Mouse (Mus musculus) heart, embryonic 16.5 days (tissue): ENCODE data around the gene Cux2. TPM values are rescaled to one million over a fixed set of nuclear protein-coding genes. Genes with fewer than 3 reads are reported as not detected.

Experiments
- ATAC-seq: fragments of 200-750 bp; cut with Nextera tagmentation; replicated peaks from 2 replicates; pipeline ENCODE4 v1.8.0; 2017; ENCODE audit warnings: moderate number of reproducible peaks; ENCODE audit not compliant: insufficient read depth, low FRiP score; ENCODE audit errors: extremely low read depth
- H3K27ac ChIP-seq: fragments of 300-500 bp; sonication (generic); 2 replicates; pipeline ENCODE4 v1.5.1; 2014; ENCODE audit warnings: mild to moderate bottlenecking, low read length, control low read depth, moderate library complexity
- H3K27me3 ChIP-seq: fragments of 300-500 bp; sonication (generic); 2 replicates; pipeline ENCODE4 v1.6.1; 2014; ENCODE audit warnings: low read length, mixed read lengths; ENCODE audit not compliant: control insufficient read depth, insufficient read depth
- H3K36me3 ChIP-seq: fragments of 300-500 bp; sonication (generic); 2 replicates; pipeline ENCODE4 v1.6.1; 2014; ENCODE audit not compliant: control insufficient read depth, insufficient read depth
- H3K4me1 ChIP-seq: fragments of 300-500 bp; sonication (generic); 2 replicates; pipeline ENCODE4 v1.6.1; 2014; ENCODE audit warnings: low read length, mixed read lengths; ENCODE audit not compliant: control insufficient read depth, insufficient read depth
- H3K4me2 ChIP-seq: fragments of 300-500 bp; sonication (generic); 2 replicates; pipeline ENCODE4 v1.6.1; 2014; ENCODE audit warnings: low read depth, mild to moderate bottlenecking, control low read depth, low read length
- H3K4me3 ChIP-seq: fragments of 300-500 bp; sonication (generic); 2 replicates; pipeline ENCODE4 v1.5.1; 2014; ENCODE audit warnings: mild to moderate bottlenecking, control low read depth, low read length
- H3K9ac ChIP-seq: fragments of 300-500 bp; sonication (generic); 2 replicates; pipeline ENCODE4 v1.6.1; 2014; ENCODE audit warnings: low read length, control low read depth
- H3K9me3 ChIP-seq: fragments of 300-500 bp; sonication (generic); replicated peaks from 2 replicates; pipeline ENCODE4 v1.6.1; 2016; ENCODE audit warnings: low read length; ENCODE audit not compliant: control insufficient read depth
- WGBS: fragments of 180-500 bp; shearing (Covaris S2); extraction: QIAGEN DNeasy Blood & Tissue Kit; methylation state at CpG from one replicate; pipeline ENCODE4 v1.1.7; 2014; 5-methylcytosine and 5-hydroxymethylcytosine counted together
- polyA plus RNA-seq: library from polyadenylated mRNA; unstranded; fragments of >200 nt; fragmentation: Nextera tagmentation; extraction: Ambion mirVana; gene quantifications from 2 replicates; pipeline ENCODE4 v1.2.1, GENCODE M21; 2015

Gene Cux2
- polyA plus RNA-seq, 1 experiment from 2014 or later = 3.0 TPM

DNA sequence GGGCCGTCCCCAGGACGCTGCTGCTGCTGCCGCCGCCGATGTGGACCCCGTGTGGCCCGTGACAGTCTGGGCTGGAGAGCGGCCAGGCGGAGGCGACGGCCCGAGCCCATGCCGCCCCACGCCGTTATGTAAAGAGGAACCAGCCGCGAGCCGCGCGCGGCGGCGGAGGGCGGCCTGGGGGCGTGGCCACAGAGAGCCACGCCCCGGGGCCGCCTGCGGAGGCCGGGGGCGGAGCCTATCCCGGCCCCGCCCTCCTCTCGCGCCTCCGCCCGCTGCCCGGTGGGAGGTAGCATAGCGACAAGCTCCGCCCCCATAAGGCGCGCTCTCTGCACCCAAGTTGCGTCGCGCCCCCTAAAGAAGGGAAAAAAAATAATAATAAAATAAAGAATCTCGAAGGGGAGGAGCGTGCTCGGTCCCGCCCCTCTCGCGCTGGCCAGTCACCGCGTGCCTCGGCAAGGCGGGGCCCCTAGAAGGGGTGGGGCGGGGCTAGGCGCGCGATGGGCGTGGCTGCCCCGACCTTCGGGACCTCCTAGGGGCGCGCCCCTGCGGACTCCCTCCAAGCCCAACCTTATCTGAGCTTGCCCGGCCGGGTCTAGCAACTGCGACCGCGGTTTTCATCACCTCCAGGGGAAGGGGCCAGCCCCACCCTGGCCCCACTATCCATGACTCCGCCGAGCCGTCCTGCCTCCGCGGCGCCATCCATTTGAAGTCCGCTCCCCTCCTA is 213.0 kb downstream of the Cux2 start:
- H3K36me3 ChIP-seq = no peaks in the 10 kb centered on the region
- peak overlapping the region; percentile 91 for H3K9ac ChIP-seq
- H3K4me2 ChIP-seq = peak overlapping the region; percentile 97
- no peaks in the 10 kb centered on the region for H3K9me3 ChIP-seq
- H3K4me1 ChIP-seq = peaks cover 47% of the 10 kb centered on the region
- peak; percentile 84 for ATAC-seq
- peak overlapping the region; percentile 87 for H3K27ac ChIP-seq
- peak overlapping the region; percentile 72 for H3K4me3 ChIP-seq
- H3K27me3 ChIP-seq = no peaks in the 10 kb centered on the region
- under 1% methylated on average over 71 of the region's 77 CpGs for WGBS

DNA sequence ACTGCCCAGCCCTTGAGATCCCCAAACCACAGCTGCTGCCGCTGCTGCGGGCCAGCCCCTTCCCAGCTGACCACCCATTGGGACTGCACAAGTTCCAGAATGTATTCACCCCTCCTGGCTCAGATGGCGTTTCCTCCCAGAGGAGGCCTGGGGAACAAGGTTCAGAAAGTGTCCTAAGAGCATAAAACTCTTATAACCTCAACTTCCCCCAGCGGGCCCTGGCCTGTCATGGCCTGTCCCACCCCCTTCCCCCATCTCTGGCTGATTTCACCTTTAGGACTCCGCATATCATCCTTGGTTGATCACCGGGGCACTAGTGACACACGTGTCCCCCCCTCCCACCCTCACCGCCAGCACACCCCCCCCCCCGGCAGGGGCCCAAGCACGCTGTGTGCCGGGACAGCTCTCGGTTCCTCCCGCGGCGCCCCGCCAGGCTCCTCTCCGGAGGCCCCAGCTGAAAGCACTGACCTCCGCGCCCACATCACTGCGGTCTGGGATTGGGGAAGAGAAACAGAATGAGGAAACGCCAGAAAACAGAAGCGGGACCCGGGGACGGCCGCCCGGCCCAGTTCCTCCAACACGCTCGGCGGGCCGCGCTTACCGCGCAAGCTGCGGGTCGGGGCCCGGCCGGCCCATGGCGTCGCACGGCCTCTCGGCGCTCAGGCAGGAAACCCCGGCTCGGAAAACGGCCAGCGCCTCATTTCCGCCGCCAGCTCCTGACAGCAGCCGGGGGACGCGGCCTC is 213.8 kb downstream of the Cux2 start:
- H3K4me1 ChIP-seq = peaks cover 48% of the 10 kb centered on the region
- peak overlapping the region; percentile 91 for H3K9ac ChIP-seq
- H3K36me3 ChIP-seq = no peaks in the 10 kb centered on the region
- peak overlapping the region; percentile 87 for H3K27ac ChIP-seq
- peak; percentile 8; the same call in 1 of the 2 replicates for ATAC-seq
- H3K4me2 ChIP-seq = peak overlapping the region; percentile 97
- WGBS = under 1% methylated on average over 50 of the region's 51 CpGs
- peak overlapping the region; percentile 72 for H3K4me3 ChIP-seq
- no peaks in the 10 kb centered on the region for H3K9me3 ChIP-seq
- no peaks in the 10 kb centered on the region for H3K27me3 ChIP-seq

DNA sequence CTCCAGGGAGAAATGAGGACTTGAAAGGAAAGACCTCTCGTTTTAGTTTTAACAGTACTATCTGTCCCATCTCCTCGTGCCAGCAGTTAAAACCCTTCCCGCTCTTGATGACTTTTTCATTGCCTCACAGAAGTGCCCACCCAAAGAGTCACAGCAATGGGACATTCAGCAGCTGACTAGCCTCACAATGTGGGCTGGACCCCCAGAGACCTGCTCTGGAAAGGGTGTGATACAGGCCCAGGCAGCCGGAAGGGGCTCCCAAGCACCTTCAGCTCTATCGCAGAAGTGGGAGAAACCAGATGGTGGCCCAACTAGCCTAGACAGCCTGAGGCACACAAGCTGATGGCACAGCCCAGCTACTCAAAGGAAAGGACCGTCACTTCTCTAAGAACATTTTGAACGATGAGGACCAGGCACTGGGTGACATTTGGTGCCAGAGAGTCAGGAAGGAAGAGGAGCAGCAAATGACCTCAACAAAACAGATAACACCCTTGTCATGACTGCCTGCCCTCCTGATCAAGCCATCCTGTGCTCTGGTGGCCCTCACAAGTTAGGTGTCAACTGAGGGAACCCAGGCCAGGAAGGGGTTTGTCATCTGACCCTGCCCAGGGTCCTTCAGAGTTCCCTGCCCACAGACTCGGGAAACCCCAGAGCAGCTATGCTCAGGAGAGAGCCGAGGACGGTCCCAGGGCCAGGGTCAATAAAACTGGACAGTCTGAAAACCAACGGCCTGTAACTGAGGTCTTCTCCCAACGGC is 214.7 kb downstream of the Cux2 start:
- no peaks in the 10 kb centered on the region for H3K36me3 ChIP-seq
- no peaks in the 10 kb centered on the region for H3K9me3 ChIP-seq
- no peak for ATAC-seq
- WGBS = 20% methylated on average over 12 of the region's 12 CpGs
- H3K27me3 ChIP-seq = no peaks in the 10 kb centered on the region
- H3K9ac ChIP-seq = peak overlapping the region; percentile 91
- peak overlapping the region; percentile 72 for H3K4me3 ChIP-seq
- peak overlapping the region; percentile 87 for H3K27ac ChIP-seq
- H3K4me1 ChIP-seq = peaks cover 48% of the 10 kb centered on the region
- H3K4me2 ChIP-seq = peak overlapping the region; percentile 97

DNA sequence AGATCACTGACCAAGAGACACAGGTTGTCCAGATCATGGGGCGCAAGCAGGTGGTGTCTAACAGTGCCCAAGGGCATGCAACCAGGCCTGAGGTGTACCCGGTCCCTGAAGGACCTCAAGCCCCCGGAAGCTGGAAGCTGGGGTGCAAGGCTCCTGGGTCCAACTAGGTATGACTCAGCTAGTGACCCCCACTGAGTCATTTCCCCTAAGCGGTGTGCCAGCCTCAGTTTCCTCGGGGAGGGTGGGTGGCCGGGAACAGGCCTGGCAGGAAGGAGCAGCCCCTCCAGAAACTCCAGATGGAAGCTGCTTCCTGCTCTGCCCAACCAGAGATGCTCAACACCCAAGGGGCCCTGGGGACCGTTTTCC is 215.7 kb downstream of the Cux2 start:
- Histone ChIP-seq H3K4me1 (peaks cover 49% of the 10 kb centered on the region), H3K9ac (no peak overlapping the region), H3K4me3 (peak overlapping the region; percentile 72), H3K27me3 (no peaks in the 10 kb centered on the region), H3K4me2 (peak overlapping the region; percentile 97), H3K36me3 (no peaks in the 10 kb centered on the region), H3K9me3 (no peaks in the 10 kb centered on the region), H3K27ac (peak overlapping the region; percentile 87)
- ATAC-seq = no peak
- 65% methylated on average over 7 of the region's 7 CpGs for WGBS

DNA sequence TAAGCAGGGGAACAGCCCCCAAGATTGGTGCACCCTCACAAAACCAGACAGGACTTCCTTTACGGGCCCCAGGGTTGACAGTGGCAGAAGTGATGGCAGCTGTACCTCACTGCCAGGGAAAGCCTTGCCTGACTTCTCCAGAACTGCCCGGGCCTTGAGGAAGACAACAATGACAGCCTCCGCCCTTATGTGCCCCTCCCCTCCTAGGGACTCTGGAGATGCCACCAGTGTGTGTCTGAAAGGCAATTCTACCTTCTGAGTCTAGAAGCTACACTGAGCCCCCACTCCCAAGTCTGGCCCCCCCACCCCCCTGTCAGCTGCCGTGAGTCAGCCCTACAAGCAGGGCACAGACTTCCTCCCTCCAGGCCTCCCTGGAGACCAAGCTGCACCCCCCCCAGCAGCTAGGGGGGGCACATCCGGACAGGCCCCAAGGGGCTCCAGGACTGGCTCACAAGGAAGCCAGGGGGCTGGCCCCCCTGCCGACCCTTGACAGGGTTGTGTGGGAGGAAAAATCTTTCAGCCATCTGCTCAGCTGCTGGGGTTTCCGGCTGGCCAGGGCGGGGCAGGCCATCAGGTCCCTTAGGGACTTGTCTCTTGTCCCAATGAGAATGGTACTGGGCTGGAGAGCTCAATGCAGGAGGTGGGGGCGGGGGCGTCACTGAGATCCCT is 216.2 kb downstream of the Cux2 start:
- 0 out of 2 replicates have a peak, but pooled peaks have one; percentile 3 for ATAC-seq
- Histone ChIP-seq H3K4me2 (peak overlapping the region; percentile 97), H3K27ac (peak overlapping the region; percentile 87), H3K9me3 (no peaks in the 10 kb centered on the region), H3K4me1 (peaks cover 51% of the 10 kb centered on the region), H3K27me3 (no peaks in the 10 kb centered on the region), H3K36me3 (no peaks in the 10 kb centered on the region), H3K9ac (no peak overlapping the region), H3K4me3 (peak overlapping the region; percentile 72)
- WGBS = 46% methylated on average over 10 of the region's 10 CpGs

DNA sequence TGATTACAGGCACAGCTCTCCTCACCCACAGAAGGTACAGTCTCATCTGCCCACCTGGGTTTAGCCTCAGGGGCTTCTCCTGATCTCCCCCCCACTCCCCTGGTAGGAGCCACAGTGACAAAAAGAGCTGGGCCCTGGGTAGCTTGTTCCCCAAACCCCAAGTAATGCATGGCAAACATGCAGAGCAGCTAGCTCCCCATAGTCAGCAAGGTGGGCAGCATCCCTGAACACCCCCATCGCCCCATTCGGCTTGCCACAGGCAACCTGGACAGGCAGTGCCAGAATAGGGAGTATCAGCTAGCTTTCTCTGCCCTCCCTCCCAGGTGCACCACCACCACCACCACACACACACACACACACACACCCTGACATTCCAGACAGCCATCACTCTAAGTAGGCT is 216.7 kb downstream of the Cux2 start:
- ATAC-seq = no peak
- 93% methylated on average over 2 of the region's 2 CpGs for WGBS
- Histone ChIP-seq H3K4me1 (peaks cover 50% of the 10 kb centered on the region), H3K4me3 (0 out of 2 replicates have a peak overlapping the region, but pooled peaks have one; percentile 72), H3K36me3 (peaks cover 4% of the 10 kb centered on the region; the same call in 1 of the 2 replicates), H3K27me3 (no peaks in the 10 kb centered on the region), H3K9ac (no peak overlapping the region), H3K9me3 (no peaks in the 10 kb centered on the region), H3K4me2 (peak overlapping the region; percentile 97), H3K27ac (peak overlapping the region; percentile 64)

DNA sequence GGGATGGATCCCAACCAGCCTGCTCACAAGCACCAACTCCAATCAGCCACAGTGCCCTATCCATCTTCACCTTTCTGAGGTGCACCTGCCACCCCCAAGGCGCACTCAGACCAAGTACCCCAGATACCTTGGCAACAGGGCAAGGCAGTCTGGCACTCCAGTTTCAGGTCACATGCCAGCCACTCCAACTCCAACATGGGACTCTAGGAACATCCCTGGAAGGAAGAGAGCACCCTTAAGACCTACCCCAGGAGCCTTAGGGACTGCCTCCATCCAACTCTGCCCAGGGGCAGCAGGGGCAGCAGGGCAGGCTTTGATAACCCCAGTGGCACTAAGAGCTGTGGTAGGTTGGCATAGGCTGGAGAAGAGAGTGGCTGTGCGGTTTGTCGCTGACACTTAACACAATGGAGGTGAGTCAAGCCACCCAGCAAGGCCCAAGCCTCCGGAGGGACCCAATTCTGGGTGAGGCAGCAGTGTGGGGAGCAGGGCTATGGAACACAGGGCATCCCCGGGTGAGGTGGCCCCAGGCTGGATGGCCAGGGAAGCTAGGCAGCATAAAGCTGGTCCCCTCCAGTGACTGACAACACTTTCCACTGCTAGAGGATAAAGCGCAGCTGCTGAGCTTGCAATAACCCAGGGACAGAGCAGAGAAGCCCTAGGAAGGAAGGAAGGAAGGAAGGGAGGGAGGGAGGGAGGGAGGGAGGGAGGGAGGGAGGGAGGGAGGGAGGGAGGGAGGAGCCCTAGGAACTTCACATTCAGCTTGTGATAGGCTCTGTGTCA is 217.3 kb downstream of the Cux2 start:
- Histone ChIP-seq H3K9ac (peak overlapping the region; percentile 38; the same call in 1 of the 2 replicates), H3K27ac (peak overlapping the region; percentile 42; the same call in 1 of the 2 replicates), H3K4me3 (no peak overlapping the region), H3K27me3 (no peaks in the 10 kb centered on the region), H3K9me3 (no peaks in the 10 kb centered on the region), H3K4me1 (peaks cover 44% of the 10 kb centered on the region), H3K36me3 (peaks cover 9% of the 10 kb centered on the region; the same call in 1 of the 2 replicates), H3K4me2 (peak overlapping the region; percentile 37)
- no peak for ATAC-seq
- WGBS = 69% methylated on average over 6 of the region's 6 CpGs

DNA sequence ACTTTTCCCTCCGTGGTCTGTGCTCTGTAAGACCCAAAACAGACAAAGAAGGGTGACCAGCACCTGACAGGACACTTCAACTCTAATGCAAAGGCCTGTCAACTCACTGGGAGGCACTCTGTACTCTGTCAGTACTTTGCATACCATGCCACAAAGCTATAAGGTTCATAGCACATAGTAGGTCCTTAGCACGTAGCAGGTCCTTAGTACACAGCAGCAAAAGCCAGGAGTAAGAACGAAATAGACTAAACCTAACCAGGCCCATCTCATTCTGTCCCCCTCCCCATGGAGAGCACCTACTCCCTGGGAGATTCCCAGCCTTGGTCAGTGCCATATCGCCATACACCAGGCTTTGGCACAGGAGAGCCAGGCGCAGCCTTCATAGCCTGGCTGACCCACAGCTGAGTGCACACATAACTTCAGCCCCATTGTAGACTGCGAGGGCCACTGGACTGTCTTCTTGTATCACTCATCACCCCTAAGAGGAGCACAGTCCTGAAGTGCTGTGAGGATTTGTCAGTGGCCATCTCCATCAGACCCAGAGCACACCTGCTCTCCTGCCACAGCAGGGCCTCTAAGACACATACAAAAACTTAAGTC is 218.8 kb downstream of the Cux2 start:
- no peak for ATAC-seq
- no peaks in the 10 kb centered on the region for H3K27me3 ChIP-seq
- H3K4me3 ChIP-seq = no peak overlapping the region
- no peak overlapping the region for H3K9ac ChIP-seq
- no peaks in the 10 kb centered on the region for H3K9me3 ChIP-seq
- 85% methylated on average over 6 of the region's 6 CpGs for WGBS
- H3K4me2 ChIP-seq = no peak overlapping the region
- no peak overlapping the region for H3K27ac ChIP-seq
- peaks cover 17% of the 10 kb centered on the region; the same call in 1 of the 2 replicates for H3K36me3 ChIP-seq
- peaks cover 42% of the 10 kb centered on the region for H3K4me1 ChIP-seq
